Mouse (Mus musculus) embryonic facial prominence, embryonic 15.5 days (tissue): ENCODE measurements around the gene Naa60. TPM values are rescaled to one million over a fixed set of nuclear protein-coding genes. Genes with fewer than 3 reads are reported as not detected.

Experiments
- ATAC-seq: fragments of 200-750 bp; cut with Nextera tagmentation; 2 replicates; pipeline ENCODE4 v1.8.0; 2017; ENCODE audit warnings: low read depth, moderate TSS enrichment; ENCODE audit not compliant: insufficient number of reproducible peaks, low FRiP score, low TSS enrichment
- H3K27ac ChIP-seq: fragments of 300-500 bp; sonication (generic); replicated peaks from 2 replicates; pipeline ENCODE4 v1.5.1; 2015; ENCODE audit warnings: mild to moderate bottlenecking, inconsistent platforms
- H3K27me3 ChIP-seq: fragments of 300-500 bp; sonication (generic); 2 replicates; pipeline ENCODE4 v1.6.1; 2015; ENCODE audit warnings: inconsistent platforms
- H3K36me3 ChIP-seq: fragments of 300-500 bp; sonication (generic); 2 replicates; pipeline ENCODE4 v1.6.1; 2015; ENCODE audit warnings: mild to moderate bottlenecking, inconsistent platforms
- H3K4me1 ChIP-seq: fragments of 300-500 bp; sonication (generic); 2 replicates; pipeline ENCODE4 v1.6.1; 2015; ENCODE audit warnings: inconsistent platforms
- H3K4me2 ChIP-seq: fragments of 300-500 bp; sonication (generic); replicated peaks from 2 replicates; pipeline ENCODE4 v1.6.1; 2015; ENCODE audit warnings: mild to moderate bottlenecking, inconsistent platforms
- H3K4me3 ChIP-seq: fragments of 300-500 bp; sonication (generic); replicated peaks from 2 replicates; pipeline ENCODE4 v1.5.1; 2015; ENCODE audit warnings: mild to moderate bottlenecking, inconsistent platforms
- H3K9ac ChIP-seq: fragments of 300-500 bp; sonication (generic); 2 replicates; pipeline ENCODE4 v1.6.1; 2015; ENCODE audit warnings: inconsistent platforms
- H3K9me3 ChIP-seq: fragments of 300-500 bp; sonication (generic); replicated peaks from 2 replicates; pipeline ENCODE4 v1.6.1; 2016; ENCODE audit warnings: inconsistent platforms
- WGBS: fragments of 180-500 bp; shearing (Covaris S2); methylation state at CpG from one replicate; pipeline ENCODE4 v1.1.7; 2015; 5-methylcytosine and 5-hydroxymethylcytosine counted together
- polyA plus RNA-seq: library from polyadenylated mRNA; unstranded; fragments of >200 nt; fragmentation: Nextera tagmentation; extraction: Ambion mirVana; gene quantifications from 2 replicates; pipeline ENCODE4 v1.2.1, GENCODE M21; 2015

Naa60 gene
- polyA plus RNA-seq = 56.8 and 59.6 TPM in 2 replicates

- Histone ChIP-seq H3K4me2 (peak within 1 kb of the TSS; percentile 87), H3K4me3 (peak within 1 kb of the TSS; percentile 56), H3K27ac (peak within 1 kb of the TSS; percentile 63), H3K9ac (peak within 1 kb of the TSS; percentile 44), H3K27me3 (no peaks in the 10 kb centered on the region), H3K36me3 (peaks cover 18% of the 10 kb centered on the region), H3K9me3 (no peaks in the 10 kb centered on the region), H3K4me1 (peaks cover 14% of the 10 kb centered on the region)
- ATAC-seq = peak; percentile 94
- WGBS = 5% methylated on average over 47 of the region's 47 CpGs
Measured at GRCm38 (mm10) chr16:3872216-3873047, at the start of gene Naa60. Gene Naa60 (plus strand): TSS chr16:3872375.

- H3K4me3 ChIP-seq = no peak overlapping the region
- H3K36me3 ChIP-seq = no peaks in the 10 kb centered on the region
- no peak overlapping the region for H3K27ac ChIP-seq
- no peak for ATAC-seq
- H3K4me1 ChIP-seq = no peaks in the 10 kb centered on the region
- 57% methylated on average over 3 of the region's 3 CpGs for WGBS
- H3K9ac ChIP-seq = no peak overlapping the region
- no peak overlapping the region for H3K4me2 ChIP-seq
- H3K9me3 ChIP-seq = no peaks in the 10 kb centered on the region
- no peaks in the 10 kb centered on the region for H3K27me3 ChIP-seq
Measured at GRCm38 (mm10) chr16:3828021-3828420, 44.2 kb upstream of the Naa60 start.

GRCm38 (mm10) chr16:3829727-3830126 lies 42.4 kb upstream of the Naa60 start:
- Histone ChIP-seq H3K4me3 (no peak overlapping the region), H3K36me3 (no peaks in the 10 kb centered on the region), H3K4me1 (no peaks in the 10 kb centered on the region), H3K9me3 (no peaks in the 10 kb centered on the region), H3K27me3 (no peaks in the 10 kb centered on the region), H3K9ac (no peak overlapping the region), H3K27ac (no peak overlapping the region), H3K4me2 (no peak overlapping the region)
- WGBS = 90% methylated on average over 2 of the region's 2 CpGs
- ATAC-seq = no peak

- no peaks in the 10 kb centered on the region for H3K4me1 ChIP-seq
- no peak within 1 kb of the TSS for H3K9ac ChIP-seq
- H3K27me3 ChIP-seq = no peaks in the 10 kb centered on the region
- H3K36me3 ChIP-seq = no peaks in the 10 kb centered on the region
- H3K4me2 ChIP-seq = no peak within 1 kb of the TSS
- ATAC-seq = no peak
- no peak within 1 kb of the TSS for H3K4me3 ChIP-seq
- H3K9me3 ChIP-seq = no peaks in the 10 kb centered on the region
- H3K27ac ChIP-seq = no peak within 1 kb of the TSS
Measured at GRCm38 (mm10) chr16:3830588-3831109, 41.5 kb upstream of the Naa60 start, which contains the start of gene Olfr15. Gene Olfr15 (plus strand): TSS chr16:3830878.

- Histone ChIP-seq H3K4me1 (no peaks in the 10 kb centered on the region), H3K9ac (no peak overlapping the region), H3K27me3 (no peaks in the 10 kb centered on the region), H3K9me3 (no peaks in the 10 kb centered on the region), H3K27ac (no peak overlapping the region), H3K36me3 (no peaks in the 10 kb centered on the region), H3K4me3 (no peak overlapping the region), H3K4me2 (no peak overlapping the region)
- WGBS = 77% methylated on average over 2 of the region's 2 CpGs
- ATAC-seq = no peak
Measured at GRCm38 (mm10) chr16:3835461-3835860, 36.7 kb upstream of the Naa60 start.

- no peak overlapping the region for H3K27ac ChIP-seq
- no peaks in the 10 kb centered on the region for H3K9me3 ChIP-seq
- H3K4me2 ChIP-seq = no peak overlapping the region
- H3K27me3 ChIP-seq = no peaks in the 10 kb centered on the region
- no peak for ATAC-seq
- H3K36me3 ChIP-seq = no peaks in the 10 kb centered on the region
- no peaks in the 10 kb centered on the region for H3K4me1 ChIP-seq
- no peak overlapping the region for H3K9ac ChIP-seq
- WGBS = 52% methylated on average over 17 of the region's 17 CpGs
- no peak overlapping the region for H3K4me3 ChIP-seq
Measured at GRCm38 (mm10) chr16:3839157-3839885, 32.9 kb upstream of the Naa60 start.

GRCm38 (mm10) chr16:3842989-3843388 lies 29.2 kb upstream of the Naa60 start:
- no peaks in the 10 kb centered on the region for H3K27me3 ChIP-seq
- no peak overlapping the region for H3K27ac ChIP-seq
- WGBS = 24% methylated on average over 4 of the region's 4 CpGs
- no peaks in the 10 kb centered on the region for H3K9me3 ChIP-seq
- no peak overlapping the region for H3K9ac ChIP-seq
- H3K4me1 ChIP-seq = peaks cover 8% of the 10 kb centered on the region; the same call in 1 of the 2 replicates
- H3K4me3 ChIP-seq = no peak overlapping the region
- no peak overlapping the region for H3K4me2 ChIP-seq
- no peaks in the 10 kb centered on the region for H3K36me3 ChIP-seq
- no peak for ATAC-seq

- Histone ChIP-seq H3K36me3 (no peaks in the 10 kb centered on the region), H3K4me3 (no peak overlapping the region), H3K9ac (no peak overlapping the region), H3K4me1 (peaks cover 9% of the 10 kb centered on the region; the same call in 1 of the 2 replicates), H3K4me2 (no peak overlapping the region), H3K27me3 (no peaks in the 10 kb centered on the region), H3K9me3 (no peaks in the 10 kb centered on the region), H3K27ac (no peak overlapping the region)
- no peak for ATAC-seq
- WGBS = 65% methylated on average over 1 of the region's 1 CpGs
Measured at GRCm38 (mm10) chr16:3843796-3844195, 28.4 kb upstream of the Naa60 start.

- WGBS = 3% methylated on average over 38 of the region's 38 CpGs
- Histone ChIP-seq H3K9ac (peak within 1 kb of the TSS; percentile 50), H3K9me3 (no peaks in the 10 kb centered on the region), H3K36me3 (no peaks in the 10 kb centered on the region), H3K27me3 (no peaks in the 10 kb centered on the region), H3K27ac (no peak within 1 kb of the TSS; the same call in 1 of the 2 replicates), H3K4me1 (peaks cover 9% of the 10 kb centered on the region; the same call in 1 of the 2 replicates), H3K4me3 (peak within 1 kb of the TSS; percentile 83), H3K4me2 (peak within 1 kb of the TSS; percentile 66)
- peak; percentile 100 for ATAC-seq
Measured at GRCm38 (mm10) chr16:3846711-3847518, 25.3 kb upstream of the Naa60 start, which contains the start of gene Zfp174. Gene Zfp174 (plus strand): TSS chr16:3847268.

GRCm38 (mm10) chr16:3847871-3848270 lies 24.3 kb upstream of the Naa60 start:
- peak overlapping the region; percentile 50; the same call in 1 of the 2 replicates for H3K9ac ChIP-seq

More at GRCm38 (mm10) chr16:3847871-3848270, 24.3 kb upstream of the Naa60 start:
- H3K27ac ChIP-seq = no peak overlapping the region
- no peak for ATAC-seq
- WGBS = 73% methylated on average over 4 of the region's 4 CpGs
- no peaks in the 10 kb centered on the region for H3K9me3 ChIP-seq
- peak overlapping the region; percentile 83 for H3K4me3 ChIP-seq
- no peaks in the 10 kb centered on the region for H3K36me3 ChIP-seq
- H3K4me2 ChIP-seq = peak overlapping the region; percentile 66
- no peaks in the 10 kb centered on the region for H3K27me3 ChIP-seq
- peaks cover 9% of the 10 kb centered on the region; the same call in 1 of the 2 replicates for H3K4me1 ChIP-seq
